9 mouse cellular contexts compared by ENCODE assay signal in the genomic region with DNA sequence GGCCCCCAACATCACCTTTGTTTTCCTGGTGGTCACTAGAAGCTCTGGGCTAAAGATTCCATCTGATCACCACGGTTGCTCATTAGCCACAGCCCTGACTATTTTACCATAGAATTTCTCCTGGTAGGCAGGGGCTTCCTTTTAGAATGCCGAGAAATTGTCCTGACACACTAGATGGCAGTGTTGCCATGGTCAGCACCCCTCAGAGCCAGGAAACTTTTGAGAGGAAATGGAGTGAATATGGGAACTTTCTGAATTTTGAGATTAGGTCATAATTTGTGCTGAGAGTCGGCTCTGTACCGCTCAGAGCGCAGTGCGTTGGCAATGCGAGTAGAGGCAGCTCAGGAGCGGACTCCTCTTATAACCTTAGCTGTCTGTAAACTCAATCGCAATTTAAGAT.
A peak's percentile ranks its signal among the peaks of the same experiment; 100 is the strongest.
DNase-seq lines count a peak whose midpoint lies in the region; ATAC-seq and TF ChIP-seq lines count a peak whose summit lies in the region.
"Had no signal": no experiment of that assay in that cellular context is flagged by ENCODE, and none has a peak within 500 bp of the region (broad histone marks: within the 10 kb centered on the region; RNA-seq: fewer than 3 reads in every experiment).

No protein-coding gene starts in this region.

- H3K9ac ChIP-seq in midbrain, embryonic 15.5 days, result no peak overlapping the region
- H3K9ac ChIP-seq: limb, embryonic 12.5 days had no signal

- no peaks in the 10 kb centered on the region for H3K36me3 ChIP-seq in kidney, adult 2 months (ENCODE audit: control insufficient read depth, insufficient read depth, low read length)
- no peaks in the 10 kb centered on the region for H3K36me3 ChIP-seq in midbrain, embryonic 15.5 days (replicated peaks)

- H3K27ac ChIP-seq in kidney, adult 2 months (ENCODE audit: insufficient read depth, low read depth, low read length), result no peak overlapping the region
- no peak overlapping the region for H3K27ac ChIP-seq in layer of hippocampus, adult 2 months
- no peak overlapping the region for H3K27ac ChIP-seq in midbrain, embryonic 15.5 days
- H3K27ac ChIP-seq: limb, embryonic 12.5 days had no signal

- intact Hi-C loops in gastrocnemius, postnatal 14 days (cut with DNase I; ENCODE audit: low total_unique reads), result loop anchor here (5.0 kb wide), 1 partner anchor 722 kb away; no protein-coding TSS in a partner anchor

- peak; percentile 54 for TF ChIP-seq CTCF in kidney, adult 2 months (conservative IDR thresholded peaks at IDR 0.05; ENCODE audit: insufficient read depth, insufficient read length, low read depth, low read length)
- peak; percentile 85 for TF ChIP-seq CTCF in layer of hippocampus, adult 2 months (conservative IDR thresholded peaks at IDR 0.05)

- no peaks in the 10 kb centered on the region for H3K27me3 ChIP-seq in kidney, adult 2 months (replicated peaks; ENCODE audit: control insufficient read depth, insufficient read depth, low read length)
- H3K27me3 ChIP-seq in midbrain, embryonic 15.5 days (replicated peaks), result no peaks in the 10 kb centered on the region
- H3K27me3 ChIP-seq: limb, embryonic 12.5 days had no signal

- H3K9me3 ChIP-seq in midbrain, embryonic 15.5 days, result no peaks in the 10 kb centered on the region
- H3K9me3 ChIP-seq: limb, embryonic 12.5 days had no signal

- no peak overlapping the region for H3K4me2 ChIP-seq in midbrain, embryonic 15.5 days
- H3K4me2 ChIP-seq: limb, embryonic 12.5 days had no signal

- no peak overlapping the region for H3K4me3 ChIP-seq in kidney, adult 2 months (ENCODE audit: insufficient read depth, low read depth, low read length)
- H3K4me3 ChIP-seq in layer of hippocampus, adult 2 months, result no peak overlapping the region
- no peak overlapping the region for H3K4me3 ChIP-seq in midbrain, embryonic 15.5 days
- H3K4me3 ChIP-seq: limb, embryonic 12.5 days had no signal

- WGBS in kidney, adult 2 months, result 47% methylated on average over 9 of the region's 9 CpGs
- 58% methylated on average over 9 of the region's 9 CpGs for WGBS in midbrain, embryonic 15.5 days

- no peak for TF ChIP-seq POLR2A in kidney, adult 2 months (IDR thresholded peaks at IDR 0.05; ENCODE audit: low read depth, low read length)

- peak; percentile 74 for ATAC-seq in common myeloid progenitor, adult 5-6 weeks (replicated peaks; ENCODE audit: low read depth, poor library complexity, severe bottlenecking)
- 0 out of 2 replicates have a peak, but pooled peaks have one; percentile 48 for ATAC-seq in midbrain, embryonic 15.5 days (replicated peaks)

- H3K4me1 ChIP-seq in kidney, adult 2 months (ENCODE audit: control insufficient read depth, insufficient read depth, low read length), result no peaks in the 10 kb centered on the region
- H3K4me1 ChIP-seq in midbrain, embryonic 15.5 days, result no peaks in the 10 kb centered on the region
- H3K4me1 ChIP-seq: limb, embryonic 12.5 days had no signal

- peak; percentile 7 for DNase-seq in kidney, adult 2 months
- DNase-seq in kidney, adult 11 months, result no peak
- peak; percentile 45 for DNase-seq in MN1 (ENCODE audit: low spot score)
- peak; percentile 49 to 50 for DNase-seq in layer of hippocampus, adult 2 months (ENCODE audit: low spot score in 2 of 2)
- no peak for DNase-seq in thymus, postnatal 14 days
- no peak for DNase-seq in gastrocnemius, postnatal 14 days

Comparison
In these comparisons a context has a peak if more than half of its experiments do, and no peak if none do; other contexts are left out.
1. DNase-seq: peak in kidney, adult 2 months (single experiment), MN1 (single experiment) and layer of hippocampus, adult 2 months (2 of 2); none in kidney, adult 11 months (single experiment), thymus, postnatal 14 days (single experiment) and gastrocnemius, postnatal 14 days (single experiment).